Mouse (Mus musculus) cerebellum, adult 8-10 months (tissue): ENCODE data around the gene Hic2.
A peak's percentile ranks its signal among the peaks of the same experiment; 100 is the strongest.
"Not testable (repeated sequence)": the region's sequence is repeated elsewhere in the genome, so short reads cannot be mapped to it uniquely, and the experiment has no call there.

Experiments
- DNase-seq: peaks from one replicate; pipeline ENCODE4 v3.0.0; 2022

The Hic2 gene

DNA sequence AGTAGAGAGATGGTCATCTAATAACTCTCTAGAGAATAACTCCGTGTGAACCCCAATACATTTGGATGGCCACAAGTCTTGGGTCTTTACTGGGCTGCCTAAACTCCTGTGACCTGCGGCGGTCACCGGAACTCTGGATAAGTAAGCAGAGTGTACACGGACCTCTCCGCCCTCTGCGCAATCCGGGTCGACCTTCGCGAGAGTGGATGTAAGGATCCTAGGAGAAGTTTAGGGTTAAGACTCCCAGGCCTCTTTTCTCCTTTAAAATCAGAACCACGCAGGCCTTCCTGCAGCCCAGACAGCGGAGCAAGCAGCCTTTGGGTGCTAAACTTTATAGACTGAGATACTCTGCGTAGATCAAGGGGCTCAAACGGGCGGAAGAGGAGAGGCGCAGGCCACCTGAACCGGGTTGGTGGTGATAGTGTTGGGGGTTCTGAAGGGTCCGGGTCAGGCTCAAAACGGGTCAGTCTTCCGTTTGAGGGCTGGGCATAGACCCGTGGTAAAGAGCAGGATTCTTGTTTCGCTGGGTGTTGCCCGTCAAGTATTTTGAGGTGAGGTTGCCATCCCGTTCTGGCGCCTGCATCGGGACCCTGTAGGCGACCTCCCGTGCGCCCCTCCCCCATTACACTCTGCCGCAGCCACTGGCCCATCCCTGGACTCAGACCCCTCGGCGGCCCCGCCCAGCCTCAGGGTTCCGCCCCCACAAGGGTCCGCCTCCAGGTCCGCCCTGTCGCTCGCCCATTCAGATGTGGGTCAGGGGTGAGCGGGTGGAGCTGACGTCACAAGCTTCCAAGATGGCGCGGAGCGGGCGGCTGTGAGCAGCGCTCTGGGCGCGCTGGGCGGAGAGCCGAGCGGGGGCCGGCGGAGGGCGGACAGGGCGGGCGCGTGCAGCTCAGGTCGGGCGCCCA is at the start of gene Hic2:
Gene Hic2, plus strand, starts transcription at position 779 of the 908 bp plus-strand sequence.
- peak; percentile 89 for DNase-seq

DNA sequence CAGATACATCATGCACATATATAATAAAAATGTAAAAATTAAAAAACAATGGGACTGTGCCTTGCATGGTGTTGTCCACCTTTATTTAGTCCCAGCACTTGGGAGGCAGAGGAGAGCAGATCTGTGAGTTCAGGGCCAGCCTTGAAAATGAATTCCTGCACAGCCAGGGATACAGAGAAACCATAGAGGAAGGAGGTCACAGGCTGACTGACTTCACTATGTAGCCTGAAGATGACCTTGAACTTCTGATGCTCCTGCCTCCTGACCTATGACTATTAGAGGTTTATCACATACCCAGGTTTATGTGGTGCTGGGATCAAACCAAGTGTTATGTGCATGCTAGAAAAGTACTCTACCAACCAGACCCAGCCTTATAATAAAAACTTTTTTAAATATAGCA is 47.9 kb upstream of the Hic2 start:
- no peak for DNase-seq

DNA sequence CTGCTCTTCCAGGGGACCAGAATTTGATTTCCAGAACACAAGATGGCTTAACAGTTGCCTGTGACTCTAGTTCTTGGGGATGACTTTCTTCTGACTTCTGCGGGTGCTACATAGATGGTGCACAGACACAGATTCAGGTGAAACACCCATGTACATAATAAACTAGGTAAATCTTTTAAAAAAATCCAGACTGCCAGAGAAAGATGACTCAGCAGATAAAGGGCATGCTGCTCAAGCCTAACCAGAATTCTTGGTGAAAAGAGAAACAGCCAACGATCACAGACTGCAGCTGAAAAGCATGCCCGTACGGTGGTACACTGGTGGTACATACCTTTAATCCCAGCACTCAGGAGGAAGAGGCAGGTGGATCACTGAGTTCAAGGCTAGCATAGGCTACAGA is 39.5 kb upstream of the Hic2 start:
- DNase-seq, result no peak

GRCm38 (mm10) chr16:17200121-17200952 is 33.0 kb upstream of the Hic2 start:
- DNase-seq, result no peak

DNA sequence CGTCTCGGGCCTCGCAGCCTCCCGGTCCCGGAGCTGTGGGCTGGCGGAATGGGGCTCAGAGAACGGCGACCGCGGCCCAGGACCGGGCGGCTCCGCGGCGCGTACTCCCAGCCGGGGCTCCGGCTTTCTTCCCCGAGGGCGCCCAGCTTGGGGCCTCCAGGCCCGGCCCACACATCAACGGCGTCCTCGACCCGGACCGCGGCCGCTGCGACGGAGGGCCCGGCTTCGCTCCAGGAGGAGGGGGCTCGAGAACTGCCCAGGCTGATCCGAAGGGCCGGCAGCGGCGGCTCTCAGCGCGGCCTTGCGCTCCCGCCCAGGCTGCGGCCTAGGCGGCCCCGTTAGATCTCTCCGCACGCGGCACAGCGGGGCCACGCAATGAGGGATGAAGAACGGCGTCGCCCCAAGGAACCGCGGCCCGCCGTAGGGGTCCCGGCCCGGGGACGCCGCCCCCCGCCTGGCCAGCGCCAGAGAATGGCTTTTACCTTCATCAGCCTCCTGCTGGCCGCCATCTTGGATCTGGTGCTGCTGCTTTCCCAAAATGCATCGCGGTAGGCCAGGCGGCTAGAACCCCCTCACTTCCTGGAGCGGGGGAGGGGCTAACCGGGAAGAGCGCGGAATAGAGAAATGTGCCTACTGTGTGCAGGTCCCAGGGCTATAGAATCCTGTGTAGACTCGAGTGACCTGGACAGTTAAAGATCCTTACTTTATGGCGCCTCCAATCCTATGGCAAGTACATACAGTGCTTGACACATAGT is 32.2 kb upstream of the Hic2 start:
- peak; percentile 80 for DNase-seq

GRCm38 (mm10) chr16:17201977-17202376 is 31.4 kb upstream of the Hic2 start:
- no peak for DNase-seq

DNA sequence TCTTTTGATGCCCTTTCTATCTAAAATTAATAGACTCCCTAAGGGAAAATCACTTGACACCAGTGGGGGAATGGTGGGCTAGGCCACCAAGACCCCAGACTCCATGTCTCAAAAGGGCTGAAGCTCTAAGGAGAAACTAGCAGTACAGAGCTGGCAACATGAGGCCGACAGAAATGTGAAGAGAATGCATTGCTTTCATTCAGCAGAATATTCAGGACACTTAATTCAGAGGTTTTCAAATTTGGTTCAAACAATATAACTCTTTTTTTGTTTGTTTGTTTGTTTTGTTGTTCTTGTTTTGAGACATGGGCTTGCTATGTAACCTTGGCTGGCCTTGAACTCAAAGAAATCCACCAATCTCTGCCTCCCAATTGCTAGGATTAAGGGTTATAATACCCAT is 30.8 kb upstream of the Hic2 start, which contains the start of gene Ube2l3:
Gene Ube2l3, minus strand, starts transcription at position 101 of the 400 bp plus-strand sequence.
- DNase-seq, result no peak

DNA sequence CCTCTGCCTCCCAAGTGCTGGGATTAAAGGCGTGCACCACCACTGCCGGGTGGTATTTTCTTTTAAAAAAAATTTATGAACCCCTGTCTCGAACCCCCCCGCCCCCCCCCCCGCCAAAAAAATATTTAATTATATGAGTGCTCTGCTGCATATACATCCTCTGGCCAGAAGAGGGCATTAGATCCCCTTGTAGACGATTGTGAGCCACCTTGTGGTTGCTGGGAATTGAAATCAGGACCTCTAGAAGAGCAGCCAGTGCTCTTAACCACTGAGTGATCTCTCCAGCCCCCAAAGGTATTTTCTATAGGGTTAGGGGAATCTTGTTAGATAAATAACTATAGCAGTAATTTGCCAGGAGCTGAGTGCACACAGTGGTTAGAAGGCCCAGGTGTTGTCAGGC is 28.4 kb upstream of the Hic2 start:
- DNase-seq, result peak; percentile 21

DNA sequence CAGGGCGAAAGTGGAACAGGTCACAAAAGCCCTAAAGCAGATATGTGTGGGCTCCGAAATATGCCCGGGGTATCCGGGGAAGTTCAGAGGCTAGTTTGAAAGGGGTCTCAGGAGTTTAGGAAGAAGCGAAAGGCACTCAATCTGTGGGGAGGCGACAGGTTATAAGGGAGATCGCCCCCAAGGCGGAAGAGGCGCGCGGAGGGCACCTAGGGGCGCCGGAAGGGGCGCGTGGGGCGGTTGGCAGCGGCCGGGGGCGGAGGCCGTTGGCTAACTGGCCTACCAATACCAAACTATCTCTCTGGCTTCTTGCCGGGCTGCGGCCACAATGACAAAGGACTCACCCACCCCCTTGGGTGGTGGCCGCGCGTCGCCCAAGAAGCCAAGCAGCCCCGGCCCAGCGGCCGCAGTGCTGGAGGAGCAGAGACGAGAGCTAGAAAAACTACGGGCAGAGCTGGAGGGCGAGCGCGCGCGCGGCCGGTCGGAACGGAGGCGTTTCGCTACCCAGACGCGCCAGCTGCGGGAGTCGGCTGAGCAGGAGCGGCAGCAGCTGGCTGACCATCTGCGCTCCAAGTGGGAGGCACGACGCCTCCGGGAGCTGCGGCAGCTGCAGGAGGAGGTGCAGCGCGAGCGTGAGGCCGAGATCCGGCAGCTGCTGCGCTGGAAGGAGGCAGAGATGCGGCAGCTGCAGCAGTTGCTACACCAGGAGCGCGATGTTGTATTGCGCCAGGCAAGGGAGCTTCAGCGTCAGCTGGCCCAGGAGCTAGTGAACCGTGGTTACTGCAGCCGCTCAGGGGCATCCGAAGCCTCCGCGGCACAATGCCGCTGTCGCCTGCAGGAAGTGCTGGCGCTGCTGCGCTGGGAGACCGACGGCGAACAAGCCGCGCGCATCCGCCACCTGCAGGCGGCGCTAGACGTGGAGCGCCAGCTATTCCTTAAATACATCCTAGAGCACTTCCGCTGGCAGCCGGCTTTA is 24.7 kb upstream of the Hic2 start, which contains the start of gene Rimbp3:
Gene Rimbp3, plus strand, starts transcription at position 215 of the 973 bp plus-strand sequence.
- DNase-seq, result peak; percentile 75

DNA sequence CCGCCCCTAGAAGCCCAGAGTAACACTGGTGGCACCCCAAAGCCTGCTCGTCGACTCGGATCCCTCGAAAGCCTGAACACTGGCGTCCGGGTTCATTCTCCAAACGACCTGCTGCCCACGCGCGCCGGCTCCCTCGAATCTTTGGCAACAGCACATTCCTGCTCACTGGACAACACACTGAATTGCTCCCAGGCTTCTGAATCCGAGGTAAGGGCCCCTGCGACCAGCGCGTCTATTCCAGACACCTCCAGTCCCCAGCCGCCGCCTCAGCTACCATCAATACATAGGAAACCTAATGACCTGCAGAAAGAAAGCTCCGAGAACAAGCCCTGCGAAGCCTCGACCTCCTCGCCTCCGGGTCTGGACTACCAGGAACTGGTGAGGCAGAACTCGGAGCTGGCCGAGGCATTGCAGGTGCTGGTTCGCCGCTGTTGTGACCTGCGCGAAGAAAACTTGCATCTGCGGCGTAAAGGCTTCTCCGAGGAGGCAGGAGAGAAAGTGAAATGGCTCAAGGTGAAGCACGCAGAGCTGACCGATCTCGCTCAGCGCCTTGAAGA is 23.9 kb upstream of the Hic2 start:
- DNase-seq, result no peak

DNA sequence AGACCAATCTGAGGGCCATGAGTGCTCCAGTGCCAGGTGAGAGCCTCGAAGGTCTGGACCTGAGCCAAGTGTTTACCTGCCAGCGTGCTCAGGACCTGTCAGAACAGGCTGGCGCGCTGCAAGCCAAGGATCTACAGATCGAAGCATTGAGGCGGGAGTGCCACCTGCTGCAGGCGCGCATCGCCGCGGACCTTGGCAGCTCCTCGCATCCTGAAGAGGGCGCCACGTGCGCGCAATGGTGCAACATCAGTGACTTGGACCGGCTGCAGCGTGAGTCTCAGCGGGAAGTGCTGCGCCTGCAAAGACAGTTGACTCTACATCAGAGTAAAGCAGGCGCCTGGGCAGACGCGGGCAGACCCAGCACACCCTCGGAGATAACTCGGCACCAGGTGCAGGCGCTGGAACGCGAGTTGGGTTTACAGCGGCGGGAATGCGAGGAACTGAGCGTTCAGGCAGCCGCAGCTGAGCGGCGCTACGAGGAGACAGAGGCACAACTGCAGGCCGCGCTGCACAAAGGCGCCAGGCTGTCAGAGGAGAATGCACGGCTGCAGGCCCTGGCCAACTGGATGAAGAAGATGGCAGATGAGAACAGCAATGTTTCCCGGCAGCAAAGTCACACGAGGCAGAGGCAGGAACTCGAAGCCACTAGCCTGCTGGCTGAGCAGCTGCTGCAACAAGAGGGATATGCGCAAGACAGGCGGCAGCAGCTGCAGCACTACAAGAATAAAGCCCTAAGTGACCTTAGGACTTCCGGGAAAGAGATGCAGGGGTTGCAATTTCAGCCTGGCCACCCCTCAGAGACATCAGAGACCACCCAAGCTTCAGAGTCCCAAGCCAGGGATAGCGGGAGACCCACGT is 23.2 kb upstream of the Hic2 start:
- DNase-seq, result peak; percentile 86

GRCm38 (mm10) chr16:17216934-17217633 is 16.3 kb upstream of the Hic2 start:
- no peak for DNase-seq

GRCm38 (mm10) chr16:17220127-17220733 is 13.1 kb upstream of the Hic2 start:
- DNase-seq, result no peak

GRCm38 (mm10) chr16:17222197-17222596 is 11.2 kb upstream of the Hic2 start:
- DNase-seq, result peak; percentile 94

- DNase-seq, result no peak
Measured at GRCm38 (mm10) chr16:17225584-17225983, 7.8 kb upstream of the Hic2 start.

DNA sequence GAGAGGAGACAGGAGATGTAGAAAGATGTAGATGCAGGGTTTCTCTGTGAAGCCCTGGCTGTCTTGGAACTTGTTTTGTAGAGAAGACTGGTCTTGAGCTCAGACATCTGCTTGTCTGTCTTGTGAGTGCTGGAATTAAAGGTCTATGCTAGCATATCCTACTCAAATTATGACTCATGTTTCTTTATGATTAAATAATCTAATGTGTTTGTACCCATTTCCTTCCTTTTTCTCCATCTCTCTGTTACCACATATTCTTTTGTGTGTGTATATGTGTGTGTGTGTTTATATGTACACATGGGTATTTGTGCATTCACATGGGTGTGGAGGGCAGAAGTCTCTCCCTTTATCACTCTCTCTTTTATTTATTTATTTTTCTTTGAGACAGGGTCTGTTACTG is 6.9 kb upstream of the Hic2 start:
- DNase-seq, result no peak

DNA sequence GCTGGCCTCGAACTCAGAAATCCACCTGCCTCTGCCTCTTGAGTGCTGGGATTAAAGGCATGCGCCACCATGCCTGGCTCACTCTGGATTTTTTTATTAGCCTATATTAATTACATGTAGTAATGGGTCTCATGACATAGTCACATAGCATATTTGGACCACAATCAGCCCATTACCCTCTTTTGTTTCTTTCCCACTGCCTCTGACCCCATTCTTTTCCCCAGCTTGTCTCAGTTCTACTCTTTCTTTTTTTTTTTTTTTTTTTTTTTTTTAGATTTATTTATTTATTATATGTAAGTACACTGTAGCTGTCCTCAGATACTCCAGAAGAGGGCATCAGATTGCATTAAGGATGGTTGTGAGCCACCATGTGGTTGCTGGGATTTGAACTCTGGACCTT is 1.8 kb upstream of the Hic2 start:
- DNase-seq, result not testable (repeated sequence)

DNA sequence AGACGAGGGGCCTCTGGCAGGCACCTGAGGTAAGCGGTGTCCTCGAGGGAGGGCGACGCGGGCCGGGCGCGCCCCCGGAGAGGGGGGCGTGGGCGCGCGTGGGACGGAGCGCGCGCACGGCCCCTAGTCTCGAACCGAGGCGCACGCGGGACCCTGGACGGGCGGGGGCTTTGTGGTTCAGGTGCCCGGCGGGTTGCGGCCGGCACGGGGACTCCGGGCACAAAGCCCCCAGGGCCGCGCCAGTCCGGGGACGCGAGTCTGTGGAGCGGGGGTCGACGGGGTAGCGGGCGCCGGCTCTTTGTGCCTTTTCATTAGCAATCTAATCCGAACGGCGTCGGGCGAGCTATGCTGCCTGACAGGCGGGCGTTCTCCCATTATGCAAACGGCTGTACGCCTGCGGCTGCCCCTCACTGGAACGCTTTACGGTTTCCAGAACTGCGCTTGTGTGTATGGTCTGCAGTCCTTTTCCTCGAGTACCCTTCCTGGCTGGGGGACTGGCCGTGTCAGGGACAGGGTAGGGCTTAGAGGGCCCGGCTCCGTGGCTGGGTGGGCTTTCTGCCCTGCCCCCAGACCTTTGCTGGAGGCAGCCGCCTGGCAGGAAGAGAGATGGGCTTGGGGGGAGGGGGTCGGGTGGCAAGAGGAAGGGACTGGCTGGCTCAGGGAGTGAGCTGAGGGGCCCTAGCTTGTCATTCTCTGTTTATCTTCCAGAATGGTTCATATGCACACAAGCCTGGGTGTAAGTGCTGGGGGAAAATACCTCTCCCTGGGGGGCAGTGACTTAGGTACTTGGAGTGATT is 528 bp downstream of the Hic2 start:
- peak; percentile 39 for DNase-seq
